Mouse (Mus musculus) neutrophil, adult 5-6 weeks (primary cell): ENCODE measurements around the gene Nrros. TPM values are rescaled to one million over a fixed set of nuclear protein-coding genes. Genes with fewer than 3 reads are reported as not detected.

Experiments used
- ATAC-seq: fragments of 151-379, 151-347 bp; 2 replicates; pipeline ENCODE4 v1.8.0; 2017; ENCODE audit warnings: mild to moderate bottlenecking, moderate TSS enrichment; ENCODE audit not compliant: insufficient number of reproducible peaks, poor library complexity, low FRiP score, severe bottlenecking; ENCODE audit errors: extremely low read depth
- total RNA-seq: library from RNA; stranded (forward); fragments of 200-1000 nt; gene quantifications from 2 replicates; pipeline ENCODE4 v1.2.3, GENCODE M21; 2017

Gene Nrros
- 142 and 149 TPM in 2 replicates for total RNA-seq

GRCm38 (mm10) chr16:32165281-32165821 is at the start of gene Nrros:
Gene Nrros (minus strand): TSS chr16:32165594.
- ATAC-seq: peak; percentile 76

- ATAC-seq: no peak
These were observed 49.6 kb upstream of the Nrros start for GRCm38 (mm10) chr16:32214804-32215576.

GRCm38 (mm10) chr16:32214156-32214555 is 48.8 kb upstream of the Nrros start:
- no peak for ATAC-seq

- ATAC-seq: no peak
These were observed 39.5 kb upstream of the Nrros start for GRCm38 (mm10) chr16:32204902-32205301.

GRCm38 (mm10) chr16:32202681-32203080 is 37.3 kb upstream of the Nrros start:
- ATAC-seq: peak; percentile 96

GRCm38 (mm10) chr16:32201004-32201325 is 35.6 kb upstream of the Nrros start:
- no peak for ATAC-seq

- ATAC-seq: no peak
These were observed 35.0 kb upstream of the Nrros start for GRCm38 (mm10) chr16:32200256-32201003.

GRCm38 (mm10) chr16:32190011-32190441 is 24.6 kb upstream of the Nrros start:
- peak; percentile 84 for ATAC-seq

- peak; percentile 71 for ATAC-seq
These were observed 23.7 kb upstream of the Nrros start for GRCm38 (mm10) chr16:32189109-32189508.

GRCm38 (mm10) chr16:32186056-32186455 is 20.7 kb upstream of the Nrros start:
- no peak for ATAC-seq

- ATAC-seq: no peak
These were observed 14.0 kb upstream of the Nrros start, which contains the start of gene Bex6 for GRCm38 (mm10) chr16:32179333-32179901. Gene Bex6 (plus strand): TSS chr16:32179823.

- peak; percentile 70 for ATAC-seq
These were observed 11.7 kb upstream of the Nrros start for GRCm38 (mm10) chr16:32176896-32177686.

- ATAC-seq: no peak
These were observed 9.6 kb upstream of the Nrros start for GRCm38 (mm10) chr16:32175029-32175428.

GRCm38 (mm10) chr16:32174340-32175005 is 9.1 kb upstream of the Nrros start:
- ATAC-seq: no peak

GRCm38 (mm10) chr16:32173401-32173800 is 8.0 kb upstream of the Nrros start:
- no peak for ATAC-seq

GRCm38 (mm10) chr16:32171031-32171731 is 5.8 kb upstream of the Nrros start:
- ATAC-seq: peak; percentile 36; the same call in 1 of the 2 replicates

- no peak for ATAC-seq
These were observed 2.6 kb upstream of the Nrros start for GRCm38 (mm10) chr16:32167819-32168545.
